In genomic region chr3:134390472-134391336, GRCm38 (mm10) we compare ENCODE assay signal across 12 mouse cellular contexts.
DNase-seq lines count a peak whose midpoint lies in the region; ATAC-seq and TF ChIP-seq lines count a peak whose summit lies in the region.
"Had no signal": no experiment of that assay in that cellular context is flagged by ENCODE, and none has a peak within 500 bp of the region (broad histone marks: within the 10 kb centered on the region; RNA-seq: fewer than 3 reads in every experiment).

No protein-coding gene starts in this region.

- H3K4me2 ChIP-seq in forebrain, embryonic 15.5 days (replicated peaks): no peak overlapping the region
- no peak overlapping the region for H3K4me2 ChIP-seq in limb, embryonic 14.5 days (replicated peaks; ENCODE audit: low read depth, low read length, severe bottlenecking)
- no peak overlapping the region for H3K4me2 ChIP-seq in midbrain, embryonic 15.5 days
- H3K4me2 ChIP-seq in intestine, embryonic 15.5 days (replicated peaks): no peak overlapping the region
- H3K4me2 ChIP-seq: embryonic facial prominence, embryonic 12.5 days; heart, embryonic 13.5 days had no signal

- H3K4me1 ChIP-seq in forebrain, embryonic 15.5 days: 0 out of 2 replicates have a peak, but pooled peaks cover 5% of the 10 kb centered on the region
- H3K4me1 ChIP-seq in forebrain, embryonic 10.5 days: no peaks in the 10 kb centered on the region
- no peaks in the 10 kb centered on the region for H3K4me1 ChIP-seq in limb, embryonic 14.5 days (ENCODE audit: control insufficient read depth, insufficient read depth, low read length)
- H3K4me1 ChIP-seq in limb, embryonic 10.5 days: no peaks in the 10 kb centered on the region
- H3K4me1 ChIP-seq in midbrain, embryonic 15.5 days: no peaks in the 10 kb centered on the region
- no peaks in the 10 kb centered on the region for H3K4me1 ChIP-seq in intestine, embryonic 15.5 days (replicated peaks)
- H3K4me1 ChIP-seq: embryonic facial prominence, embryonic 12.5 days; heart, embryonic 13.5 days had no signal

- peak; percentile 96 for ATAC-seq in forebrain, embryonic 15.5 days (replicated peaks)
- ATAC-seq in limb, embryonic 14.5 days (ENCODE audit: low FRiP score, low read depth): no peak; the same call in 1 of the 2 replicates
- peak; percentile 90 for ATAC-seq in midbrain, embryonic 15.5 days (replicated peaks)
- no peak for ATAC-seq in intestine, embryonic 15.5 days
- ATAC-seq: liver, postnatal 0 days had no signal

- no peak overlapping the region for H3K9ac ChIP-seq in forebrain, embryonic 15.5 days (replicated peaks)
- no peak overlapping the region for H3K9ac ChIP-seq in limb, embryonic 14.5 days (ENCODE audit: low read depth, low read length, severe bottlenecking)
- no peak overlapping the region for H3K9ac ChIP-seq in midbrain, embryonic 15.5 days
- no peak overlapping the region for H3K9ac ChIP-seq in intestine, embryonic 15.5 days
- H3K9ac ChIP-seq: embryonic facial prominence, embryonic 12.5 days; heart, embryonic 13.5 days; liver, postnatal 0 days had no signal

- 31% methylated on average over 4 of the region's 4 CpGs for WGBS in forebrain, embryonic 15.5 days
- 85% methylated on average over 4 of the region's 4 CpGs for WGBS in forebrain, embryonic 10.5 days
- WGBS in limb, embryonic 14.5 days: 71% methylated on average over 4 of the region's 4 CpGs
- WGBS in limb, embryonic 10.5 days: 83% methylated on average over 4 of the region's 4 CpGs
- 67% methylated on average over 4 of the region's 4 CpGs for WGBS in midbrain, embryonic 15.5 days
- whole genome bisulfite sequencing in intestine, embryonic 15.5 days: 82% methylated on average over 4 of the region's 4 CpGs

- H3K27me3 ChIP-seq in forebrain, embryonic 15.5 days: no peaks in the 10 kb centered on the region
- no peaks in the 10 kb centered on the region for H3K27me3 ChIP-seq in forebrain, embryonic 10.5 days (ENCODE audit: poor library complexity, severe bottlenecking)
- H3K27me3 ChIP-seq in limb, embryonic 14.5 days (ENCODE audit: control insufficient read depth, insufficient read depth, low read length): no peaks in the 10 kb centered on the region
- no peaks in the 10 kb centered on the region for H3K27me3 ChIP-seq in limb, embryonic 10.5 days (ENCODE audit: low read depth, poor library complexity, severe bottlenecking)
- H3K27me3 ChIP-seq in midbrain, embryonic 15.5 days (replicated peaks): no peaks in the 10 kb centered on the region
- no peaks in the 10 kb centered on the region for H3K27me3 ChIP-seq in intestine, embryonic 15.5 days (replicated peaks)
- H3K27me3 ChIP-seq: embryonic facial prominence, embryonic 12.5 days; heart, embryonic 13.5 days had no signal

- TF ChIP-seq POLR2A in limb, embryonic 14.5 days (IDR thresholded peaks at IDR 0.05; ENCODE audit: borderline replicate concordance, extremely low read depth, insufficient read depth, insufficient read length): no peak

- no peaks in the 10 kb centered on the region for H3K36me3 ChIP-seq in forebrain, embryonic 15.5 days
- H3K36me3 ChIP-seq in forebrain, embryonic 10.5 days (replicated peaks): no peaks in the 10 kb centered on the region
- no peaks in the 10 kb centered on the region for H3K36me3 ChIP-seq in limb, embryonic 14.5 days (ENCODE audit: control insufficient read depth, insufficient read depth, low read length)
- H3K36me3 ChIP-seq in limb, embryonic 10.5 days: no peaks in the 10 kb centered on the region
- H3K36me3 ChIP-seq in midbrain, embryonic 15.5 days (replicated peaks): no peaks in the 10 kb centered on the region
- no peaks in the 10 kb centered on the region for H3K36me3 ChIP-seq in intestine, embryonic 15.5 days
- H3K36me3 ChIP-seq: embryonic facial prominence, embryonic 12.5 days; heart, embryonic 13.5 days had no signal

- no peak for DNase-seq in forebrain, embryonic 10.5 days (ENCODE audit: extremely low spot score, low spot score)
- DNase-seq in limb, embryonic 14.5 days (ENCODE audit: low spot score): peak; percentile 15
- DNase-seq in limb, embryonic 10.5 days (ENCODE audit: low spot score): no peak
- peak; percentile 42 for DNase-seq in cerebellum, adult 9-11 months
- DNase-seq in lung, postnatal 10 days: no peak
- DNase-seq: liver, postnatal 0 days had no signal

- no peak overlapping the region for H3K27ac ChIP-seq in forebrain, embryonic 15.5 days (replicated peaks)
- no peak overlapping the region for H3K27ac ChIP-seq in forebrain, embryonic 10.5 days
- no peak overlapping the region for H3K27ac ChIP-seq in limb, embryonic 14.5 days (replicated peaks; ENCODE audit: low read depth, low read length)
- H3K27ac ChIP-seq in limb, embryonic 10.5 days: no peak overlapping the region
- H3K27ac ChIP-seq in midbrain, embryonic 15.5 days: no peak overlapping the region
- H3K27ac ChIP-seq in intestine, embryonic 15.5 days: no peak overlapping the region
- H3K27ac ChIP-seq: embryonic facial prominence, embryonic 12.5 days; heart, embryonic 13.5 days had no signal

- H3K9me3 ChIP-seq in forebrain, embryonic 15.5 days: no peaks in the 10 kb centered on the region
- H3K9me3 ChIP-seq in forebrain, embryonic 10.5 days: peaks cover 5% of the 10 kb centered on the region; the same call in 1 of the 2 replicates
- no peaks in the 10 kb centered on the region for H3K9me3 ChIP-seq in limb, embryonic 14.5 days (ENCODE audit: control insufficient read depth, low read length)
- no peaks in the 10 kb centered on the region for H3K9me3 ChIP-seq in limb, embryonic 10.5 days (replicated peaks)
- no peaks in the 10 kb centered on the region for H3K9me3 ChIP-seq in midbrain, embryonic 15.5 days
- H3K9me3 ChIP-seq in intestine, embryonic 15.5 days: no peaks in the 10 kb centered on the region
- H3K9me3 ChIP-seq: embryonic facial prominence, embryonic 12.5 days; heart, embryonic 13.5 days had no signal

- H3K4me3 ChIP-seq in forebrain, embryonic 15.5 days: no peak overlapping the region
- no peak overlapping the region for H3K4me3 ChIP-seq in forebrain, embryonic 10.5 days
- no peak overlapping the region for H3K4me3 ChIP-seq in limb, embryonic 14.5 days (replicated peaks; ENCODE audit: low read length)
- H3K4me3 ChIP-seq in limb, embryonic 10.5 days: no peak overlapping the region
- H3K4me3 ChIP-seq in midbrain, embryonic 15.5 days: no peak overlapping the region
- no peak overlapping the region for H3K4me3 ChIP-seq in intestine, embryonic 15.5 days (replicated peaks)
- H3K4me3 ChIP-seq: embryonic facial prominence, embryonic 12.5 days; heart, embryonic 13.5 days; myocyte had no signal

Comparison
In these comparisons a context has a peak if more than half of its experiments do, and no peak if none do; other contexts are left out.
1. DNase-seq: peak in limb, embryonic 14.5 days (single experiment) and cerebellum, adult 9-11 months (single experiment); none in forebrain, embryonic 10.5 days (single experiment), limb, embryonic 10.5 days (single experiment) and lung, postnatal 10 days (single experiment).
2. ATAC-seq: peak in forebrain, embryonic 15.5 days (single experiment) and midbrain, embryonic 15.5 days (single experiment); none in limb, embryonic 14.5 days (single experiment) and intestine, embryonic 15.5 days (single experiment).